Mouse (Mus musculus) limb, embryonic 14.5 days (tissue): ENCODE data around the gene 4430402I18Rik. TPM values are rescaled to one million over a fixed set of nuclear protein-coding genes. Genes with fewer than 3 reads are reported as not detected.

ENCODE experiments used
- ATAC-seq: fragments of 200-750 bp; cut with Nextera tagmentation; 2 replicates; pipeline ENCODE4 v1.8.0; 2017; ENCODE audit warnings: low read depth, moderate number of reproducible peaks, moderate TSS enrichment; ENCODE audit not compliant: low FRiP score
- DNase-seq: peaks from one replicate; pipeline ENCODE4 v3.0.0-alpha.2; 2015; ENCODE audit warnings: low spot score
- H3K27ac ChIP-seq: fragments of 300-500 bp; sonication (generic); replicated peaks from 2 replicates; pipeline ENCODE4 v1.5.1; 2014; ENCODE audit warnings: low read depth, mild to moderate bottlenecking, low read length, moderate library complexity, mixed read lengths
- H3K27me3 ChIP-seq: fragments of 300-500 bp; sonication (generic); 2 replicates; pipeline ENCODE4 v1.6.1; 2014; ENCODE audit warnings: low read length, mixed read lengths; ENCODE audit not compliant: control insufficient read depth, insufficient read depth
- H3K36me3 ChIP-seq: fragments of 300-500 bp; sonication (generic); 2 replicates; pipeline ENCODE4 v1.6.1; 2014; ENCODE audit warnings: mild to moderate bottlenecking, low read length, moderate library complexity, mixed read lengths; ENCODE audit not compliant: control insufficient read depth, insufficient read depth
- H3K4me1 ChIP-seq: fragments of 300-500 bp; sonication (generic); 2 replicates; pipeline ENCODE4 v1.6.1; 2014; ENCODE audit warnings: antibody characterized with exemption, low read length, mixed read lengths; ENCODE audit not compliant: control insufficient read depth, insufficient read depth
- H3K4me2 ChIP-seq: fragments of 300-500 bp; sonication (generic); replicated peaks from 2 replicates; pipeline ENCODE4 v1.6.1; 2014; ENCODE audit warnings: low read depth, mild to moderate bottlenecking, low read length, moderate library complexity; ENCODE audit not compliant: severe bottlenecking
- H3K4me3 ChIP-seq: fragments of 300-500 bp; sonication (generic); replicated peaks from 2 replicates; pipeline ENCODE4 v1.5.1; 2014; ENCODE audit warnings: low read length
- H3K9ac ChIP-seq: fragments of 300-500 bp; sonication (generic); 2 replicates; pipeline ENCODE4 v1.6.1; 2014; ENCODE audit warnings: mild to moderate bottlenecking, low read depth, low read length, moderate library complexity; ENCODE audit not compliant: severe bottlenecking
- H3K9me3 ChIP-seq: fragments of 300-500 bp; sonication (generic); 2 replicates; pipeline ENCODE4 v1.6.1; 2016; ENCODE audit warnings: low read length; ENCODE audit not compliant: control insufficient read depth
- POLR2A ChIP-seq: fragments of 200-500 bp; IDR thresholded peaks from 2 replicates; pipeline ENCODE4 v1.8.0; 2012; ENCODE audit warnings: inconsistent platforms, mild to moderate bottlenecking, moderate library complexity, borderline replicate concordance; ENCODE audit not compliant: insufficient read depth, insufficient read length; ENCODE audit errors: extremely low read depth
- WGBS: fragments of 180-500 bp; shearing (Covaris S2); extraction: QIAGEN DNeasy Blood & Tissue Kit; methylation state at CpG from one replicate; pipeline ENCODE4 v1.1.7; 2014; 5-methylcytosine and 5-hydroxymethylcytosine counted together
- polyA plus RNA-seq, 2 experiments: library from polyadenylated mRNA; depleted of rRNA in 1 of 2; stranded (reverse) in 1 of 2; unstranded in 1 of 2; fragments of >200 nt; fragmentation: Nextera tagmentation in 1 of 2; extraction: Ambion mirVana in 1 of 2; gene quantifications; 2 replicates each; pipeline versions ENCODE4 v1.2.1 to v1.2.3; 2012 to 2014

The 4430402I18Rik gene
- polyA plus RNA-seq, 2 experiments, result 1.0 to 1.5 TPM

DNA sequence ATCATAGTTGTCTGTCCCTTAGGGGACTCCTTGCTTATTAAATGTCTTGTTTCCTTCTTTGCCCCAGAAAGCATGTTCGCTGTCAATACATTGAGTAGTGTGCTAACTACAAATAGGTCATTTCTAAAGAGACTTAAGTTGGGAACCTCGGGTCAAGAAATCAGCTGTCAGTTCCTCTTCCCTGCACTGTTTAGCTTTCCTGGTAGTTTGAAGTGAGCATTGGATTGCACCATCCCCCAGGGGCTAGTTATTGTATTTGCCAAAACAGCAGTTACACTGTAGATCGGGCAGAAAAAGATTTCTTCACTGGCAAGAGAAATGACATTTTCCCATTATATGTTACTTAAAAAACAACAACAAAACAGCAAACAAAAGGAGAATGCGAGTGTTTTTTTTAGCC is 578 bp upstream of the 4430402I18Rik start:
- ATAC-seq (no peak), DNase-seq (no peak)
- no peaks in the 10 kb centered on the region for H3K27me3 ChIP-seq
- peaks cover 5% of the 10 kb centered on the region for H3K4me1 ChIP-seq
- H3K36me3 ChIP-seq, result no peaks in the 10 kb centered on the region
- no peak overlapping the region for H3K4me3 ChIP-seq
- no peak overlapping the region for H3K27ac ChIP-seq
- no peaks in the 10 kb centered on the region for H3K9me3 ChIP-seq
- H3K4me2 ChIP-seq, result no peak overlapping the region
- TF ChIP-seq POLR2A, result no peak
- no peak overlapping the region for H3K9ac ChIP-seq
- 63% methylated on average over 4 of the region's 4 CpGs for WGBS

DNA sequence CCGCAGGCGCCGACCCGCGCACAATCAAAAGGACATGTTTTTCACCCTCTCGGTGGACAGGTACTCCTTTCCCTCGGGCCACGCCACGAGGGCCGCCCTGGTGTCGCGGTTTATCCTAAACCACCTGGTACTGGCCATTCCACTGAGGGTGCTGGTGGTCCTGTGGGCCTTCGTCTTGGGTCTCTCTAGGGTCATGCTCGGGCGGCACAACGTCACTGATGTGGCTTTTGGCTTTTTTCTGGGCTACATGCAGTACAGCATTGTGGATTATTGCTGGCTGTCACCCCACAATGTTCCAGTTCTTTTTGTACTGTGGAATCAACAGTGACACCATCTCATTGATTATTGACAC is 3.1 kb downstream of the 4430402I18Rik start:
- Histone ChIP-seq H3K36me3 (no peaks in the 10 kb centered on the region), H3K4me1 (peaks cover 5% of the 10 kb centered on the region), H3K27me3 (no peaks in the 10 kb centered on the region), H3K27ac (no peak overlapping the region), H3K4me3 (peak overlapping the region; percentile 80), H3K4me2 (peak overlapping the region; percentile 95), H3K9me3 (no peaks in the 10 kb centered on the region), H3K9ac (peak overlapping the region; percentile 80)
- TF ChIP-seq POLR2A, result no peak
- DNase-seq (no peak), ATAC-seq (no peak)
- WGBS, result 4% methylated on average over 16 of the region's 16 CpGs

DNA sequence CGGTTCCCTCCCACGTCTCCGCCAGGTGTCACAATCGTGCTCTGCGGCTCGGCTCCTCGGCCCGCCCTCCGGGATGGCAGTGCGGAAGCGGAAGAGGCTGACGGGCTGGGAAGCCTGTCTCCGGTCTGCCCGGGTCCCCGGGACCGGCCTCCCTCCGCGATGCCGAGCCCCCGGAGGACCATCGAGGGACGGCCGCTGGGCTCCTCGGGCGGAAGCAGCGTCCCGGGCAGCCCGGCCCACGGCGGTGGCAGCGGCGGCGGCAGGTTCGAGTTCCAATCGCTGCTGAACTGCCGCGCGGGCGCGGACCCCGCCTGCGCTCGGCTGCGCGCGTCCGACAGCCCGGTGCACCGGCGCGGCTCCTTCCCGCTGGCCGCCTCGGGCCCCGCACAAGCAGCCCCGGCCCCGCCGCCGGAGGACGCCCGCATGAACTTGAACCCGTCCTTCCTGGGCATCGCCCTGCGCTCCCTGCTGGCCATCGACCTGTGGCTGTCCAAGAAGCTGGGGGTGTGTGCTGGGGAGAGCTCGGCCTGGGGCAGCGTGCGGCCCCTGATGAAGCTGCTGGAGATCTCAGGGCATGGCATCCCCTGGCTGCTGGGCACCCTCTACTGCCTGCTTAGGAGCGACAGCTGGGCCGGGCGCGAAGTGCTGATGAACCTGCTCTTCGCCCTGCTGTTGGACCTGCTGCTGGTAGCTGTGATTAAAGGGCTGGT is 3.6 kb downstream of the 4430402I18Rik start, which contains the start of gene Plpp6:
TSS of gene Plpp6 (plus strand) at position 112 of the 710 bp plus-strand sequence.
- Histone ChIP-seq H3K27me3 (no peaks in the 10 kb centered on the region), H3K4me2 (peak within 1 kb of the TSS; percentile 95), H3K4me1 (peaks cover 5% of the 10 kb centered on the region), H3K4me3 (peak within 1 kb of the TSS; percentile 80), H3K36me3 (no peaks in the 10 kb centered on the region), H3K9ac (peak within 1 kb of the TSS; percentile 80), H3K9me3 (no peaks in the 10 kb centered on the region), H3K27ac (no peak within 1 kb of the TSS)
- WGBS, result under 1% methylated on average over 39 of the region's 73 CpGs
- TF ChIP-seq POLR2A, result 0 out of 2 replicates have a peak, but pooled peaks have one; percentile 47
- DNase-seq (peak; percentile 71), ATAC-seq (peak; percentile 83)

DNA sequence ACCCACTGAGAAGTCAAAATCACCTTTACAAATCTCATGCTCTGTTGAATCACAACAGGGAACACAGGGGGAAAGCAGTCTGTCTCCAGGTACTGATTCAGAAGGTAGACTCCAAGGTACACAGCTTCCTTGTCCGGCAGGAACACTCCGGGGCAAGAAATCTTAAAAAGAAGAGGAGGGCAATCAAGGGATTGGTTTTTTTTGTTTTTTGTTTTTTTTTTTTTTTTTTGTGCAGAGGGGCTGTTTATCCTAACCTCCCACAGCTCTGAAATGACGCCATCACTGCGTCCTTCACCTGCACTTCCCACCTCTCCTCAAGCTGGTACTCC is 4.1 kb downstream of the 4430402I18Rik start:
- Histone ChIP-seq H3K4me3 (peak overlapping the region; percentile 80), H3K4me2 (peak overlapping the region; percentile 95), H3K27me3 (no peaks in the 10 kb centered on the region), H3K9ac (peak overlapping the region; percentile 80), H3K36me3 (no peaks in the 10 kb centered on the region), H3K27ac (no peak overlapping the region), H3K9me3 (no peaks in the 10 kb centered on the region), H3K4me1 (peaks cover 5% of the 10 kb centered on the region)
- DNase-seq (no peak), ATAC-seq (no peak)
- no peak for TF ChIP-seq POLR2A
- WGBS, result 3% methylated on average over 4 of the region's 4 CpGs

DNA sequence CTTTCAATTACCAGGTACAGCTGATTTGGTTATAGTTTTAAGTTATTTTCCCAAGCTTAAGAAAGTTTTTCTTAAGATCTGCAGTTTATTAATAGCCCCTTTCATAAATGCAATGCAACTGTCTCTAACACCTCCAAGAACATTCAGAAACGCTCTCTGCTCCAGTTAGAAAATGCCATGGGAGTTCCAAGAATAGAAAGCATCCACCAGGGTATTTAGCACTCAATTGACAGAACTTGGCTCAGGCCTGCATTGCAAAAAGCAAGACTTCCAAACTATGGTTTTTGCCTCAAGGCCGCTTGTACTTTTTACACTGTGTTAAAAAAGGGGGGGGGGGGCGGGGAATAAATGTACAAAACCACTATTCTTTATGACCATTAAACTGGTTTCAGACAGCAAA is 4.5 kb downstream of the 4430402I18Rik start:
- no peak for DNase-seq
- peak overlapping the region; percentile 95 for H3K4me2 ChIP-seq
- ATAC-seq, result no peak
- no peaks in the 10 kb centered on the region for H3K36me3 ChIP-seq
- H3K27ac ChIP-seq, result no peak overlapping the region
- H3K27me3 ChIP-seq, result no peaks in the 10 kb centered on the region
- peak overlapping the region; percentile 80; the same call in 1 of the 2 replicates for H3K4me3 ChIP-seq
- WGBS, result 32% methylated on average over 3 of the region's 3 CpGs
- no peak for TF ChIP-seq POLR2A
- no peaks in the 10 kb centered on the region for H3K9me3 ChIP-seq
- peaks cover 5% of the 10 kb centered on the region for H3K4me1 ChIP-seq
- H3K9ac ChIP-seq, result 0 out of 2 replicates have a peak overlapping the region, but pooled peaks have one; percentile 80
